Mouse (Mus musculus) lung, adult 18-20 months (tissue): ENCODE data around the gene Parp11.

Source experiments
- DNase-seq, 2 experiments: peaks; one replicate each; pipeline ENCODE4 v3.0.0; 2022; ENCODE audit warnings: mixed read lengths in 2 of 2

Parp11 gene

DNA sequence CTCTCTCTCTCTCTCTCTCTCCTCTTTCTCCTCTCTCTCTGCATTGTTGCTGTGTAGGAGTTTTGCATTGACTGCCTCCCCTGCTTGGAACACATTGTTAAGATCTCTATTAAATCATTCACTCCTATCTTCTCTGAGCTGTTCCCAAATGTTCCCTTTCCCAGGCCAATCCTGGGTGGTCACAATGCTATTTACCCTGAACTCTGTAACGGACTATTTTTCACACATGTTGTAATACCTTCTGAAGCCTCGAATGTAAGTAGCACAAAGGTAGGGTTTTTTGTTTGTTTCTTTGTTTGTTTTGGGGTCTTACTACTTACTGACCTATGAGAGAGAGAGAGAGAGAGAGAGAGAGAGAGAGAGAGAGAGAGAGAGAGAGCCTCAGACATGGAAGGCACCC is 2.2 kb downstream of the Parp11 start:
- no peak for DNase-seq

DNA sequence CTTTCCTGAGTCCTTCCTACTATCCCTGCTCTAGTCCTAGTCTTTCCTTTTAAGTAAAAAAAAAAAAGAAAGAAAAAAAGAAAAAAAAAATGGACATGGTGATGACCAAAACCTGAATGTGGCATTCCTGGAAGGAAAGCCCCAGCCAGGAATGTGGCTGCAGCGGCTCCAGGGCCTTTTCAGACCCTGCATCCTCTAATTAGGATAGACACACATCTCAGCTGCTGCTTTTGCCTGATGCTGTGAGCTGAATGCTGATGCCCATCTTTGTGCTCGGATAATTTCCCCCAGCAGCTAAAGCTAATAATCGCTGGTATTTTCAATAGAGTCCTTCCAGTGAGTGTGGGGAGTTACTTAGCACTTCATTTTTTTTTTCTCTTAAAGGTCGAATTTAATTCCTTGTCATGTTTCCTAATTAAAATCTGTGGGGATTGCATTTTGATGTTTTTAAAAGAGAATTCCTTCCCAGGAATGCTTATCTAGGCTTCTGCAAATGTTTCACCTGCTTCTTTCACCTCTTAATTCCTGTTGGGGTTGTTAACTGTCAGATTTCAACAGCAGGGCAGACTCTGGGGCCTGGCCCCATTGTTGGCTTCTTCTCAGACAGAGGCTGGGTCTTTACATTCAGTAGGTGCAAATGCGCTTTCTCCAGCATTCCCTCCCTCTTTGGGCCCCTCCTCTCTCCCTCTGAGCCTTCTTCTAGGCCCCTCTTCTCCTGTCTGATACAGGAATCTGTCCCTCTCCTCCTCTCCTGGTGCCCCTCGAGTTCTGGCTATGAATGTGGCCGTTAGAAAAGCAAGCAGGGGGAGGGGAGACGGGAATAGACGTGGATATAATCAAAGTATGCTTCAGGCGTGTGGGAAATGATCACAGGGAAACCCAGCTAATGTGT is 3.1 kb downstream of the Parp11 start:
- no peak for DNase-seq

DNA sequence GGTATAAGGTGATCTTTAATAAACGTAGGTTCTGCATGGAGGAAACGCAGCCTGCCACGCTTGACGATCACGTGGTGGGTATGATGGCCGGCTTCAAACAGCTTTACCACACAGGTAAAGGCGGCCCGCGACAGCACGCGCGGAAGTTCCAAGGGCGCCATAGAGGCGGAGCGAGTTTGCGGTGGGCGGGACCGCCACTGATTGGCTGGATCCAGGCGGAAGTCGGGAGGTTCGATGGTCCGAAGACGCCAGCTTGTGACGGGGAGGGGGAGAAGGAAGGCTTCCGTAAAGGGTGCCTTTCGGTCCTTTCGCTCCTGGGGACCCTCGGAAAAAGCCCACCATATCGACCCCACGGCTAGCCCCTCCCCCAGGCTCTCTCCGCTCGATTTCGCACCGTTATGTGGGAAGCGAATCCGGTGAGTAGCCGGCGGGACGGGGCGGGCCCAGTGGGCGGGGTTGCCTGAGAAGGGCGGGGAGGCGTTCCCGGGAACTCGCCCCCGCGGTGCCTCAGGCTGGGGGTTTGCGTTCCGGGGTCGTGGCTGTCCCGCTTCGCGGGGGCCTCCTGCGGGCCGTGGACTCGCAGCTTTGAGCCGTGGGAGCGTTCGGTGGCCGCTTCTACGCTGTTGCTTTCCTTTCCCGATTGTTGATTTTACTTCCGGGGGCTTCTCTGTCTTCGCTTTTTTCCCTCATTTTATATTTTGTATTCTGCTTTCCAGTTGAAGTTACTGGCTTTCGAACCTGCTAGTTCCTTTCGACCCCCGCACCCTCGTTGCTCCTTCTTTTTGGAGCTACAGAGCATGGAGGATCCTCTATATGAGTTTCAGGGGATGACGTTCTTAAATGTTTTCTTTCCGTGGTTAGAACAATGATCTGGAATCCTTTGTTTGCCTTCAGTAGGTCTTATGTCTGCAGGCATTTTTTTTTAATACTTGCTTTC is 7.0 kb downstream of the Parp11 start:
- DNase-seq = peak; percentile 94

DNA sequence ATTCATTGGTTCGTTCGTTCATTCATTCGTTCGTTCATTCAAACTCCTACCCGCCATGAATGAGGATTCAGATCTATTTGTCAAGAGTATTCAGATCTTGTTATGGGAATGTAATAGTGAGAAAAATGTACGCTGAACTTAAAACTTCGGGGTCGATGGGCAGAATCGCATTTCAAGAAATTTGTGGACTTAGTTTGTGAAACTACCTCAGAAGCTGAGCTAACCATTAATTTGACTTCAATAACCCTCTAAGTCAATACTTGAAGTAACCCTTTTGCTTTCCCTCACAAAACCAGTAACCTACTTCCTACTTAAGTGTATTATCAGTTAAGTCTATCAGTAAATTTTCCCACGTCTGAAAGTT is 7.7 kb downstream of the Parp11 start:
- DNase-seq = no peak

DNA sequence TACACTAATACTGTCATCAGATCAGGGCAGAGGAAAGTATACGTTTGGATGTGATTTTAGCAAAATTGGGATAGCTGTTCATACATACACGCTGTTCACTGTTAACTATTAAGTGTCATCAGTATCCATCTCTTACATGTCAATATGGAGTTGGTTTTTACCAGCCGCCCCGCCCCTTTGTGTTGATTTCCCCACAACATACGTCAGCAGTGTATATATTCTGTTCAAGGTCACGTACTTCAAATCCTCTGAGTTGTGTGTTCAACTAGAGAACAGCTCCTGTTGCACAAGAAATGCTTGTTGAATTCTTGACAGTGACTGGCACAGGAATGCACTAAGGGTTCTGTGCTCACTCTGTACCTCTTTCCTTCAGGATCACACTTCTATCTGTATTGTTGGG is 8.2 kb downstream of the Parp11 start:
- no peak for DNase-seq

DNA sequence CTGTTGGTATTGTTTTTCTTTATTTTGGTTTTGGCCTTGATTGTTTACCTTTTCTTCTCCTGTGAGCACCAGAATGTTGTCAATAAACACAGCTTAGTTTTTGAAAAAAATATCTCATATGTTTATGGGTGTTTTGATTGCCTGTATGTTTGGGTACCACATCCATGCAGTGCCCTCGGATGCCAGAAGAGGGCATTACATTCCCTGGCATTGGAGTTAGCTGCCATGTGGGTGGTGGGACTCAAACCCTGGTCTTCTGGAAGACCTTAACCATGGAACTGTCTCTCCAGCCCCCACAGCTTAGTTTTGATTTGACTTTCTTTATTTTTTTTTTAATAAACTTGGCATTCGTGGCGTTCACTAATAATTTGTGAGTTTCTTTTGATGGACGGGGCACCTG is 8.8 kb downstream of the Parp11 start:
- no peak for DNase-seq

DNA sequence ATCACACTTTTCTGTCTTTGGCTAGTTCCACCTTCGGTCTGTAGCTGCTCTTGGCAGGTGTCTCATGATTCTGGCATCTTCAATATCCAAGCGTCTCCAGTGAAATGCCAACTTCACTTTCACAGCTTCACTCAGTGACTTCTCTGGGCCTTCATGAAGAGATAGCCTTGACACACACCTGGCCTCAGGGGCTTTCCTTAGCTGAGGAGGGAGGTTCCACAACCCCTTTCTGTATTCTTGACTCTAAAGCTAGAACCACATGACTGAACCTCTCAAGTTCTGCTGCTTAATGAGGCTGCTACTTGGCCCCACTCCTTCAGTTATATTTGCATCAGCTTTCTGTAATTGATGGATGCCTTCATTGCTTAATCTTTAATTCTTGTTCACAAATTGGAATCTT is 10.1 kb downstream of the Parp11 start:
- no peak for DNase-seq

DNA sequence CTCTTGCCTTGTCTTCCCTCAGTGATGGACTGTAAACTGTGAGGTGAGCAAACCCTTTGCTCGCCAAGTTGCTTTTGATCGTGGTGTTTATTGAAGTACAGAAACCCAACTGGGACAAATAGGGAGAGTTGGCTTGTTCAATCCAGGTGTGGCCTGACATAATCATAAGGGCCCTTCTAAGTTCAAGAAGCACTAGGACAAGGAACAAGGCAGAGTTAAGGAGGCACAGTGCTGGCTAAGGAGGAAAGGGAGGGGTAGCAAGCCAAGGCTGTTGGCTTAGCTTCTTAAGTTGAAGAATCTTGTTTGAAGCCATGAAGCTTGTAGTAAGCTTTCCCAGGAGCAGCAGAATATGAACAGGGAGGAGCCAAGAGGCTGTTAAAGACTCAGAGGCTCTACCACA is 13.1 kb downstream of the Parp11 start:
- DNase-seq = peak; percentile 37 to 67

DNA sequence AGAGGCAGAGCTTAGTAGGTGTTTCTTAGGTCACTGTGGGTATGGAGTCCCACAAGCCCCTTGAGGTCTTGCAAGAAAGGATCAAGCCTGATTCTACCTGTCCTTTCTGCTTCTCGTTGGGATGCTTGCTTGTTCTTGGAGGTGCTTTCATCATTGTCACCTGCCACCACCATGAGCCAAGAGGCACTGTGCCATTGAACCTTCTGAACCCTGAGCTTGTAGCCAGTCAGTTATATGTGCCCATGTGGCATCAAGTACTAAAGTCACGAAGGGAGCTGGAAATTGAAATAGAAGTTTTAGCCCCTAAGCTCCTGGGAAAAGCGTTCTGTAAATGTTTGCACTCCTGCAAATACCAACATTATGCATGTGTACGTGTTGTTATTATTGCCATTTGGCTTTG is 14.9 kb downstream of the Parp11 start:
- no peak for DNase-seq

DNA sequence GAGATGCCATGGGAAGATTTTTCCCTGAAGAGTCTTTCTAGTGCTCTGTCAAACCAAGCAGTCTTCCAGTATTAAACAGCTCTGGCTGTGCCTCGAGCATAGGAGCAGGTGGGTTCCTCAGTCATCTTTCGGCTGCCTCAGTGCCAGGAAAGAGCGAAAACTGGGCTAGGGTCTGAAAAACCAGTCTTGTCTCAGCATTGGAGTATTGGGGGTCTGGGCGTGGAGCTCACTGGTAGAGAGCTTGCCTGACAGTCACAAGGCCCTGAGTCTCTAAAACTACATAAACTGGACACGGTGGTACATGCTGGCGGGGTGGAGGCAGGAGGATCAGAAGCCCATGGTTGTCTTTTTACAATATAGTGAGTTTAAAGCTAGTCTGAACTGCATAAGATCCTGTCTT is 15.6 kb downstream of the Parp11 start:
- DNase-seq = no peak

DNA sequence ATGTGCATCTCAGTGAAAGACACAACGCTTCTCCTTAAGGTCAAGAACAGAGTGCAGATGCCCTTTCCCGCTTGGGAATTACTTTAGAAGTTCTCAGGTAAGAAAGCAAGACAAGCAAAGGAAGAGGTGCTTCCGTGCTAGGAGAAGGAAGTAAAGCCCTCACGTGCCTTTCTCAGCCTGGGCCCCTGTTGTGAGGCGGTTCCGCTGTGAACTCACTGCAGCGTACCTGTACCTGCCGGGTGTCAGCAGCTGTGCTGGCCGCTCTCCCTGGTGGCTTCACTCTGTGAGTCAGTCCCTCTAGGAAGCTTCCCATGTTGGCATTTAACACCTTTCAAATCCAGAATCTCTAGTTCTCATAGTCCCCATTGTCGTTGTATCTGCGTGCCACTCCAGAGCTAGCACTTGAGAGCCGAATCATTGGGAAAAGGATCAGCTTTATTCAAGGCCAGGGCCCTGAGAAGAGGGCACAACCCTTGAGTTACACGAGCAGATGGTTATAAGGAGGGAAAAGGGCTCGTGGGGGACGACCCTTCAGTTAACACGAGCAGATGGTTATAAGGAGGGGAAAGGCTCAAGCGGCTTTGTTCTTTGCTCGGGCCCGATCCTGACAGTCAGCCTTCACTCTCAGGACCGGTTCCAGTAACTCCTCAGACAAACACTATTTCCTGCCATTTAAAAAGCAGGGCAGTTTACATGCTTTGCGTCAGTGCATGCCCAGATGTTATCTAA is 16.8 kb downstream of the Parp11 start:
- DNase-seq = no peak

DNA sequence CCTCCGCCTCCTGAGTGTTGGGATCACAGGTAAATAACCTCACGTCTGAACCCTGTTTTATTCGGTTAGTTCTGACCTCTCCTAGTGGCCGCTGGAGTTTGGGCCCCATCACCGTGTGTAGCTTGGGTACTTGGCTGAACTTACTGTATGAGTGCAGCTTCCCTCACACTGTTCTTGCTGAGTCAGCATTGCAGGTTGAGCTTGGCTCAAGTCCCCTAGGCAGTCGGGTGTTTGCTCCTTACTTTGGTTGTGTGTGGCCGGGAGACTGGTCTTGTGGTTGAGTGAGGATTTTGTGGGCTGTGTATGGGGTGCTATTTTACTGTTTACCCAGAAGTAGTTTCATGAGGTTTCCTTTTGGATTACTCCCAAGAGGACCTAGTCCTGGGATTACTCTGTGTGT is 17.9 kb downstream of the Parp11 start:
- DNase-seq = no peak

DNA sequence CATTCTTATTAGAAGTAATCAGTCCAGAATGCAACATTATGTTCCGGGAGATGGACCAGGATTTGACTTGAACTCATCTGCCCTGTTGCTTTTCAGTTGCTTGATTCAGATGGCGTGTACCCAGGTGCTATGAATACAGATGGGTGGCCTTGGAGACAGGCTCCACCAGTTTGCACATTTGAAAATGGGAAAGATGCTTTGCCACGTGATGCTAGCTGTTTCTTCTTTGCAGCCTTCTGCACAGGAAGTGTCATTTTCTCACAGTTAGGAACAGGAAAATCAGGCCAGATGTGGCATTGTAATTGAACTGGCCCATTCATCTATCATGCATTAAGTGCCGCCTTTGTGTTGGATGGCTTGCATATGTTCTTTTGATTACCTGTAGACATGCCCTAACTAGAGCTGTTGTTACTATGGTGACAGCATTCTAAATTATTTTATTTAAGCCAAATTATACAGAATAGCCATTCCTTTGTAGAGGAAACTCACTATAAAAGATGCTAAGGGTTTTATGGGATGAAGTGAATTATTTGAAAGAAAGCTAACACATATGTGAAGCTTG is 20.2 kb downstream of the Parp11 start:
- no peak for DNase-seq

DNA sequence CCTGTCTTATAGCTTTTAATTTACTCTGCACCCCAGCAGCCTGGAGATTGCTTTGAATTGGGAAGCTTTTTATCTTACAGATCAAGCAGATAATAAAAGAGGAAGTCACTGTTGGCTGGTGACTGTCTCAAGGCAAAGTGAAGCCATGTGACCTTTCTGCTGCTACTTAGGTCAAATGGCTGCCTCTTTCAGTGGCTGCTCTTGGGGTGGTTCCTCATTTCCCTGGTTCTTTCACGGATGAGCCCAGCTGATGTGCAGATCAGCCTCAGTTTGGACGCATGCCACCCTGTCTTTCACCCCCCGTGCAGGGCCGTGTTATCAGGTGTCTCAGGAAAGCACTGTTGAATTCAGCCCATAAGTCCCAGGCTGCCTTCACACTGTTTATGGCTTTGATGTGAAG is 25.4 kb downstream of the Parp11 start:
- peak in 1 of 2 experiments; percentile 22 for DNase-seq

DNA sequence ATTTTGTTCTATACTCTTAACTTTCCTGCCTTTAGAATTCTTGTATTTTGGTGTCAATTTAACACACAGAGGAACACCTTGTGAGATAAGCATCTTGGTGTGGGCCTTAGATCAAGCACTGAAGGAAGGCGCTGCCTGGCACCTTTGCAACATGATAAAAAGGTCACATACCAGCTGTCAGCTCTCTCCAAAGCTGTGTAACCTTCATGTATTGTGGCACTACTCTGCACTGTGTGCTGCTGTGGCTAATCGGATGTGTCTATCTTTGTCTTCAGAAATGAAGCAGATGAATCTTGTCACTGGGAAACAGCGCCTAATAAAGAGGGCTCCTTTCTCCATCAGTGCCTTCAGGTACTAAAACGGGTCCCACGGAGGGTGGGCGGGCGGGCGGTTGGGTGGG is 27.3 kb downstream of the Parp11 start:
- DNase-seq = no peak

DNA sequence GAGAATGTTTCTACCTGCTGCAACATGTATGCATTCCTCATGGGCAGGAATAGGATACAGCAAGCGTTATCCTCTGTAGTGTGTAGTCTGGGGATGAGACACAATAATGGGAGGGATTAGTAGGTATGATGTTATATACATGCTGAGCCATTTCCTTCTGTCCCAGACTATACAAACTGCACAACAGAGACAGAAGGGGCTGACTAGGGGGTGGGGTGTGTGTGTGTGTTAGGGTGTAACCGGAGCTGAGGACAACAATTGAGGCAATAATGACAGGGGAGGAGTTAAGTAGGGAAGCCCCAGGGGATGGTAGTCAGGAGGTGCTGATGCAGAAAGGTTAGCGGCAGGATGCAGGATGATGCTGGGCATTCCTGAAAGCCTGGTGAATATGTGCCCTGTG is 28.6 kb downstream of the Parp11 start:
- no peak for DNase-seq

DNA sequence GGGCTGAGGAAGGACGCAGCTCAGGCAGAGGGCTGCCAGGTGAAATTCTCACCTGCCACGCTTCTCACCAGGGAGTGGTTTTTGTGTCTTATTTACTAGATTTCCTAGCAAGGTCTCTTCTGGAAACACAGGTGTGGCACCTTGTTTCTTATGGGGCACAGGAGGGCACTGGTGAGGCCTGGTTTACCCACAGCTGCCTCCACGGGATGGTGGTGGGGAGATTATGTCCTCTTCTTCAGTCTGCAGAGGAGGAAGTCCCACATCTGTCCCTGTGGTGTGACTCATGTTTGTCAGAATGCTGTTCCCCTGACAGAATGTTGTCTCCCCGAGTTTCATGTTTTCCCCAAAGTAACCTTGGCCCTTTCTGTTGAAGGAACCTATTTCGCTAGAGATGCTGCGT is 44.4 kb downstream of the Parp11 start:
- DNase-seq = no peak

DNA sequence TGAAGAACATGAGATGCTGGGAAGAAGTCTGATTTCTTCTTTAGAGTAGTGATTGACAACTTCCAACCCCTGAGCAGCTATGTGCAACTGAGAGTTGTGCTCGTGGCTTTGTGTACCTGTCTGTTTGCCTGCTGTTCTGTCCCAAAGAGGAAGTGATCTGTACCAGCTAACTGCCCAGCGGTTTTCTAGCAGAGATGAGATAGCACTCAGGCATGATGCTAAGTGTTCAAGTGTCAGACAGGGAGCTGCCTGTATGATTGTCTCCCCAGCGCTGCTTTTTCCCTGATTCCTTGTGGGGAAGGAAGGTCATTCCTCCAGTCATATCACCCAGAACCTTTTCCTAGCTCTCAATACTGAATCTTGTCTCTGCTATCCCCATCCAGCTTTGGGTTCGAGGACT is 45.9 kb downstream of the Parp11 start:
- DNase-seq = no peak

DNA sequence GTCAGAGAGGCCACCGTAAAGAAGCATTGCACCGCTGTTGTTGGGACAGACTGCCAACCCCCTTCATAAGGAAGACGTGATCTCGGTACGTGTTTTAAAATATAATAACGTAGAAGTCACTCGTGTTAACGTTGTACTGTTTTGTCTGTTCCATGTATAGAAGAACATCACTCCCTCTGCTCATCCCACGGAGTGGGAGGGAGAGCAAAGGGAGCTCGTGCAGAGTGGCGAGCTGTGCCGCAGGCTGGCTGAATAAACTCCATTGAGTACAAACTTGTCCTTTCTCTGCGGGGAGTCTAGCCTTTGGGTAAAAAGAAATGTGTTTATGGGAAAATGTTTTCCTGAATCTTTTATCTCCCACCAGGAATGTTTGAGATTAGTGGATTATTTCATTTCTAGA is 47.1 kb downstream of the Parp11 start:
- no peak for DNase-seq

DNA sequence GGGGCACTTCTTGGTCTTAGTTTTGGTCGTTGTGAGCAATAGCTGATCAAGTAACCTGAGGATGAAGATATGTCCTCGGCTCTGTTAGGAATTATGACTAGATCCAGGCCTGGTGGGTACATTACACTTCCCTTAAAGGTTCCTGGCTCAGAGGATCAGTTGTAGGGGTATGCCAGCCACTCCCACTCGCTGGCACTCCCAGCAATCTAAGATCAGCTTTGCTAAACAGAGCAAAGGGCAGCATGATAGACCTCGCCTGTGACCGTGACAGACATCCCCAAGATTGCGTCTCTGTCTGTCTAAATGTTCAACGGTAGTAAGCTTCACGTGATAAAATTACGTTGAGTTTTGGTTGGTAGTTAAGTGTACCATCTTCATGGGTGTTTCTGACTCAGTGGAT is 47.7 kb downstream of the Parp11 start:
- no peak for DNase-seq

DNA sequence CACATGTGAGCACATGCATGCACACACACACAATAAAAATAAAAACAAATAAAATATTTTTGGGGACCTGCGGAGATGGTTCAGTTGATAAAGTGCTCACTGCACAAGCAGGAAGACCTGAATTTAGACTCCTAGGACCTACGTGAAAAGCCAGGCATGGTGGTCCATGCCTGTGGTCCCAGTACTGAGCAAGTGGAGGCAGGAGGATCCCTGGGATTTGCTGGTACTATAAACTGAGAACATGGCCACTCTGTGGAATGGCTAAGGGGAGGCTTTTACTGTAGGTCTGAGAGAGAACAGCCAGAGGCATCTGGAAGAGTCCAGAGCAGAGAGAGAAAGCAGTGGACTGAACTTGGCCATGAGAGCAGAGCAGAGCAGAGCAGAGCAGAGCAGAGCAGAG is 48.6 kb downstream of the Parp11 start:
- no peak for DNase-seq

DNA sequence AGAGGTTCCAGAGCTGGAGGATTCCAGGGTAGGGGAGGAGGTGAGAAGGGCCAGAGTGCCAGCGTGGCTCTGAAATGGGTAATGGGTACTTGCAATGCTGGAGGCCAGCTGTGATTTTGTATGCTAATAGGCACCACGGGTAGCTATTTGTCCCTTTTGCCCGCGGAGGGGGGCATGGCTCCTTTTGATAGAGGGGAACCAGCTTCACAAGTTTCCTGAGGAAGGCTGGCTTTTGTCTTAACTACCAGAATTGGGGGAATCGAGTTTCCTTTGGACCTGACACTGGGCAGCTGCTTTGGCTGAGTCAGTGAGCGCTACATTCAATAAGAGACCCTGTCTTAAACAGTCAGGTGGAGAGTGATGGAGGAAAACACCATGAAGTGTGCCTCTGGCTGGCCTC is 49.2 kb downstream of the Parp11 start:
- DNase-seq = no peak
